Mouse (Mus musculus): ENCODE data around the gene Rad50.

Rad50 gene

DNA sequence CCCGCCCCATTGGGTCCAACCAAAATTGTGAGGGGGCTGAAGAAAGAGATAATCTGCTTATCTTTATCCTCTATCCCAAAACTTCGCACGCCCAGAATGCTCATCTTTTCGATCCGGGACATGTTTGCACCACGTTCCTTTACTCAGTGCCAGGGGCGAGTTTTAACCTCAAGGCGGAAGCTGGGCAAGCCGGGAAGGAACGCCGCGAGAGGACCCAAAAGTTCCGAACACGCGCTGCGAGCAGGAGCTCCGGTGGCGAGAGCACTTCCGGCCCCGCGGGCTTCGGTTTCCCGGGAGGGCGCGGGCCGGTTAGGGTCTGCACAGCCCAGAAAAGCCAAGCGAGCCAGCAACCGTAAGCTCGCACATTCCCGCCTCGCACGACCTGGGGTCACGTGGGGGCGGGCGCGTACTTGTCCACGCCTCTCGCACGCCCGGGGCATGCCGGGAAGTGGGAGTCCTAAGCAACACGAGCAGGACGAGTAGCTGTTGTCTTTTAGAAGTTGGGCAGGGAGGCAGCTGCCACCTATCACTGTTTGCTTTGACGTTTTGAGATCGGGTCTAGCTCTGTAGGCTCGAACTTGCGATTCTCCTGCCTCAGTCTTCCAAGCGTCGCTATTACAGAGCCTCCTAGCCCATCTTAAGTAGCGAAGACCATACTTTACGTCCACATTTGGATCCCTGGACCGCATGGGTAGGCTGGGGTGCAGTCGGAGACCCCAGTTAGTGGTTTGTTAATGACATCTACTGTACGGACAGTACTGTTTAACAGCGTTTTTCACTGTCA is at the start of gene Rad50:
Gene Rad50 (minus strand): TSS at position 386 of the 784 bp plus-strand sequence.
- in situ Hi-C loops (cut with MboI) = no loop called here

DNA sequence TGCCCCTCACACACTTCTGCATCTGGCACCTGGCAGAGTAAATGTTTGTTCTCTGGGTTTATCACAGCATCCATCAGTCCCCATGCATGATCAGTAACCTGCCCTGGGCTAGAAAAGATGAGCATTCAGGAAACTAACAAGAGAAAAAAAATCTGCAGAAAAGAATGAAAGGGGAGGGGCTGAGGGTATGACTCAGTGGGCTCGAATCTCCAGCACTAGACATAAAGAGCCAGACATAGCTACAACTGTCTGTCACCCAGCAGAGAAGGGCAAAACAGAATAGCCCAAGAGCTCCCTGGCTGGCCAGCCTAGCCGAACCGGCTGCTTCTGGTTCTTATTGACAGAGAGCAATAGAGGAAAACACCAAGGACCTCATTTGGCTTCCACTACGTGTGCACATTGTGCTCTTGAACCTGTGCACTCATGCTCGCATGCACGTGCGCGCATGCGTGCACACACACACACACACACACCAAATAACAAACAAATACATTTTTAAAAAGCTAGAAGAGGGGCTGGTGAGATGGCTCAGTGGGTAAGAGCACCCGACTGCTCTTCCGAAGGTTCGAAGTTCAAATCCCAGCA is 48.0 kb upstream of the Rad50 start:
- in situ Hi-C loops (cut with MboI) = no loop called here

DNA sequence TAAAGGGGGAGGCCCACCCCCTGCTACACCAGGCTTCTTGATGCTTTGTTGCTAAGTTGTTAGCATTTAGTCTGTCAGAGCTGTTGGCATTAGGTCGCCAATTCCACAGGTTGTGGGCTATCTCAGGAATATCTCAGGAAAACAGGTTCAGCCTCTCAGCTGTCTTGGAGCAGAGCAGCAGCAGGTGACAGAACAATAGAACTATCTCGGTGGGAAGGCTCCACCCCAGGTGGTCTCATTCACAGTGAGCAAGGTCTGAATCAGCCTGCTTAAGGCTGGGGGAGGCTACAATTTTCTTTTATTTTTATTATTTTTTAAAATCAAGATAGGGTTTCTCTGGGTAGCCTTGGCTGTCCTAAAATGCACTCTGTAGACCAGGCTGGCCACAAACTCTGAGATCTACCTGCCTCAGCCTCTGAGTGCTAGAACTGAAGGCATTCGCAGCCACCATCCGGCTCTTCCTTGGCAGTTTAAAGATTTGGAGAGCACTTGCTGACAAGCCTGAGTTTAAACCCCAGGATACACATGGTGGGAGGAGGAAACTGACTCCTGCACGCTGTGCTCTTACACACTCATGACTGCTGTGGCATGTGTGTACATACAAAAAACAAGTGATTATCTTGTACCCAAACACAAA is 42.7 kb upstream of the Rad50 start:
- in situ Hi-C loops (cut with MboI) = no loop called here

DNA sequence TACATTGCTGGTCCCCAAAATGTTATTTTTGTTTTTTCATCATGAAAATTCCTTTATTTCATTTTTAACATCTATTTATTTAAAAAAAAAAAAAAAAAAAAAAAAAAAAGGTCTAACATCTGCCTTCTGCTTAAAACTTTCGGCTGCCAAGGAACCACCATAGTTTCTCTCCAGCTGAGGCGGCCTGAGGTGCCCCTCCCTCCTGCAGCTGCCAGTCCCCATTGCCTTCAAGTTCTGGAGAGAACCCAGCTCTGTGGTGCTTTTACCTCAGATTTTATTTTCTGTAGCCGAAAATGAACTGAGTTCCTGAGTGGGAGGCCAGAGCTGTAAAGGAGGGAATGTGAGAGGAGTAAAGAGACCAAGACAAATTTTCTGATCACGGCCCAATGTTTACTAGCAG is 42.2 kb upstream of the Rad50 start:
- in situ Hi-C loops (cut with MboI) = no loop called here

DNA sequence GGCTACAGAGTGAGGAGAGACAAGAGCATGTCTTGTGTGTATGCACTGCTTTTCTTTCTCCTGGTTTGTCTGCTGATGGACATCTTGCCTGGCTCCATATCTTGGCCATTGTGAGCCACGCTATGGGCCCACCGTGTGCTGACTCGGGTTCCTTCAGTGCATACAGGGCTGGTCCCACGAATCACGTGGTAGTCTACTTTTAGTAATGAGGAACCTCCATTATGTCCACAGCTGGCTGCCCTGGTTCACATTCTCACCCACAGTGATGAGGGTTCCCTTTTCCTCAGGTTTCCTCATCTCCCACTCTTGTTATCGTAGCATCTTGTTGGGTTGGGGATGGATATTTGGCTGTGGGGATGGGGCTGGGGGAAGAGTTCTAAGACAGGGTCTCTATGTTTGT is 41.5 kb upstream of the Rad50 start:
- in situ Hi-C loops (cut with MboI) = no loop called here

DNA sequence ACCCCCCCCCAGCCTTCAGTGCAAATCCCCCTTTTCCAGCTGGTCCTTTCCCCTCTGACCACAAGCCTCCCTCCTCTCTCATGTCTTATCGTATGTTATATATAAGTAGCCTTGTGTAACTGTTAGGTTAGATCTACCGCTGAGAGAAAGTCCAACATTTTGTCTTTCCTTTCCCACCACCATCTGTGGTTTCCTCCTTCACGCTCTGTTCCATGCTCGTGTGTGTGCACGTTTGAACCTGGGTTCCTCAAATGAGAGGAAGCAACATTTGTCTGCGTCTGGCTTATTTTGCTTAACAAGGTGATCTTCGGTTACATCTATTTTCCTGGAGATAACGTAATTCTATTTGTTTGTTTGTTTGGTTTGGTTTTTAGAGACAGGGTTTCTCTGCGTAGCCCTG is 40.9 kb upstream of the Rad50 start:
- in situ Hi-C loops (cut with MboI) = no loop called here

DNA sequence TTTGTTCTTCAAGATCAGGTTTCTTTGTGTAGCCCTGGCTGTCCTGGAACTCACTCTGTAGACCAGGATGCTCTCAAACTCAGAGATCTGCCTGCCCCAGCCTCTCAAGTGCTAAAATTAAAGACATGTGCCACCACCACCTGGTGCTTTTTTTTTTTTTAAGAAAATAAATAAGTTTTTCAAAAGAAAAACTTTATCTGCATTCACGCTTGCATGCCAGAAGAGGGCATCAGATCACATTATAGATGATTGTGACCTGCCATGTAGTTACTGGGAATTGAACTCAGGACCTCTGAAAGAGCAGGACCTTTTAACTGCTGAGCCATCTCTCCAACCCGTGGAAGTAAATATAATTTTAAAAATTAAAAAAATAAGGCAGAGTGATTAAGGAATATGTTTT is 38.1 kb upstream of the Rad50 start:
- in situ Hi-C loops (cut with MboI) = no loop called here

DNA sequence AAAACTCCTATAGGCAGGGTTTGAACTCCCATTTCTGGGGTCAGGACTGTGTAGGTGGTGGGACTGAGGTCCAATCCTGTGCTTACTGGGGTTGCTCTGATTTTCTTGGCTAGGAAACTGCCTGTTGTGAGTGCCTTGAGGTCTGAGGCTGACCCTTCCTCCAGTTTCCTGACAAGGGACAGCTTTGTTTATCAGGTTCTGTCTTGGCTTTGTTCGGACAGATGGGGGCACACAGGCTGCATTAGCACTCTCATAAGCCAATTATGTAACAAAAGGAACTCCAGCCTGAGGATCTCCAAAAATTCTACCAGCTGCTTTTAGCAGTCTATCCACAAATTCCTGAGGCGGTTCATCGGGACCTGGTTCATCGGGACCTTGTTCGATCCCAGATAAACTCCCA is 35.2 kb upstream of the Rad50 start:
- in situ Hi-C loops (cut with MboI) = no loop called here

DNA sequence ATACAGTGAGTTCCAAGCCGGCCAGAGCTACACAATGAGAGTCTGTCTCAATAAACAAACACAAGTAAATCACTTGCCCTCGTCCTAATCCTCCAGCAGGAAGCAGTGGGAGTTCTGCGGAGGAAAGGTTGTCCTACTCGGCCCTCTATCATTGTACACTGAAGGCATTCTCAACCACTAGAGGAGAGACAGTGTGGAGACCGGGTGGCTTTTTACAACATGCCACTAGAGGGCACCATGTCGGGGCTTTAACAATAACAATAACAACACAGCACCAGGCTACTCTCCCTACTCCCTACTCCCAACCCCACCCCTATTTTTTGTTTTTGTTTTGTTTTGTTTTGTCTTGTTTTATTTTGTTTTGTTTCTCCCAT is 30.4 kb upstream of the Rad50 start:
- in situ Hi-C loops (cut with MboI) = no loop called here

DNA sequence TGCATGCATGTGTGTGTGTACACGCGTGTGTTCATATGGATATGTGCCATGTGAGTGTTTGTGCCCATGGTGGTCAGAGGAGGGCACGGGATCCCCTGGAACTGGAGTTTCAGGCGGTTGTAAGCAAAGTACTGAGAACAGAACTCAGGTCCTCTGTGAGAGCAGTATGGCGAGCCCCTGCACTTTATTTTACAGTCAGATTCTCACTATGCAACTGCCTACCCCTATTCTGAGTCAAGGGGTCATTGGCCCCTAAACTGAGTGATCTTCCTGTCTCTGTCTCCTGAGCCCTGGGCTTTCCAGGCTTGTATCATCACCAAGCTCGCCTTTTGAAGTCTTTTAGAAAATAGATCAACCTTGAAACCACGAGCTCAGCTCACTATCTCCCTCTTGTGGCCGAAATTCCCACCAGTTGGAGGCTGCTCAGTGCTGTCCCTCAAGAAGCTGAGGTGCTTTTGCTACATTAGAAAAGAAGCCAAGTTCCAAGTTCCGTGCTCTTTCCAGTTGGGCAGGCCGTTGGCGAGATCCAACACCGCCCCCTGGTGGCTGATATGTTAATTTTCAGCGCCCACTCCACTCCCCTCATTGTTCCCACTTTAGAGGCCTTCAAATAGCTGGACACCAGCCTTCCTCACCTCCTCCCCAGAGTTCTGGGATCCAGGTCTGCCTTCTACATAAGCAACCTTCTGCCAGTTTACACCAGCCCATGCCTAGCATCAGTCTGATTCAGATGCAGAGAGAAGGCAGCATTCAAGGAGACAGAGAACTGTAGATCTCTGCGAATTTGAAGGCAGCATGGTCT is 29.9 kb upstream of the Rad50 start:
- in situ Hi-C loops (cut with MboI) = no loop called here

DNA sequence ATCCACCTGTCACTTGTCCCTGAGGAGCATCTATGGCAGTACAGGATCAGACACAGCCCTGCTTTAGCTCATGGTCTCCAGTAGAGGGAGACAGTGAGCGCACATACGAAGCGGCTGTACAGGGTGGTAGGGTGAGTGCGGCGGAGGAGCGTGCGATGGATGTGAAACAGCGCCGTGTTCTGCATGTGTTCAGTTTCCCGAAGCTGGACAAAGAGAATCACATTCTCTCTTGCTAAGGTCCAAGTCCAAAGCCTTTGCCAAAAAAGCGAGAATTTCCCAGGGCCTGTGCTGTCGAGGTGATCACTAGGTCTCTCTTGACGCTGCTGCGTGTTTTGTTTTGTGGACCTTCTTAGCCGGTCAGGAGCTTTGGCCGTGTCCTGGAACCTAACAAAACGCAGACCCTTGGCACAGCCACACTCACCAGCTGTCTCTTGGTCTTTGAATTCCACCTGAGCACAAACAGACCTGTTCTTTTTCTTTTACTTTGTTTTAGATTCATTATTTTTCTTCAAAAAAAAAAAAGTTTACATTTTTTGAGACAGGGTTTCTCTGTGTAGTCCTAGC is 28.6 kb upstream of the Rad50 start:
- in situ Hi-C loops (cut with MboI) = no loop called here

DNA sequence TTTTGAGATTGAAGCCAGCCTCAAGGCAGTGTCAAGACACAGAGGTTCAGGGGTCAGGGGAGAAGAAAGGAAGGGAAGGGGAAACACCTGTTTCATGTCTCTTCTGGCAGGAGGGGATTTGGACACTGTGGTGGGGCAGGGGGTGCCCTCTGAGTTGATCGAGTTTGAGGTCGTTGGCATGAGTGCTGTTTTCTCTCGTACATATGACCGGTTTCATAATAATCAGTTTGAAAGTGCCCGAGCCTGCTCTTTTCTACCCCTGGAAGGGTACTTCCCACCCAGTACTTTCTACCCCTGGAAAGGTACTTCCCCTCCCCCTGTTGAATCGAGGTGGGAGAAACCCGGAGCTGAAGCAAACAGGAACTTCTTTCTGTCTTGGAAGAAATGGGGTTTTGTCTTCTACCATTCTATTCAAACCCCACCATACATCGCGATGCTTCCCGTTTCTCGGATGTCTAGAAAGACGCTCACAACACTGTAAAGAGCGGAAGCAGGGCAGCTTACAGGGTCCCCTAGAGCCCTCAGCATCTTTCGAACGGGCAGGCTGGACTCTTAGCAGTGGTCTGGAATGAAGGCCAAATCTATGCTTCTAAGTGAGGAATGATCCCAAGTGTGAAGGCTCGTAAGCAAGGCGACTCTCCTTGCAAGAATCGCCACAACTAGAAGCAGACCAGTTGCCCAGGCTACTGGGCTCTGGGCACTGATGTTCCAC is 28.0 kb upstream of the Rad50 start:
- in situ Hi-C loops (cut with MboI) = no loop called here

DNA sequence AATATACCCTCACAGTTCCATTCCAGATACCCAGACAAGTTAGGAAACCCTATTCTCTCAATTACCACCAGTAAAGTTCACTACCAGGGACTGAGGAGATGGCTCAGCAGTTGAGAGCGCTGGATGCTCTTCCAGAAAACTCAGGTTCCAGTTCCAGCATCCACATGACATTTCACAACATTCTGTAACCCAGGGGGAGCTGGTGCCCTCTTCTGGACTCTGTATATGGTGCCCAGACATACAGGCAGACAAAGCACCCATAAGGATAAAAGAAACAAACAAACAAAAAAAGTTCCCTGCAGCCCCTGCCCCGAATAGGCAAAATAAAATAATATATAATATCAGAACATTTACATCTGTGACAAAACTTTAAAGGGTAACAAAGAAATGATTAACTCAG is 27.3 kb upstream of the Rad50 start:
- in situ Hi-C loops (cut with MboI) = no loop called here

DNA sequence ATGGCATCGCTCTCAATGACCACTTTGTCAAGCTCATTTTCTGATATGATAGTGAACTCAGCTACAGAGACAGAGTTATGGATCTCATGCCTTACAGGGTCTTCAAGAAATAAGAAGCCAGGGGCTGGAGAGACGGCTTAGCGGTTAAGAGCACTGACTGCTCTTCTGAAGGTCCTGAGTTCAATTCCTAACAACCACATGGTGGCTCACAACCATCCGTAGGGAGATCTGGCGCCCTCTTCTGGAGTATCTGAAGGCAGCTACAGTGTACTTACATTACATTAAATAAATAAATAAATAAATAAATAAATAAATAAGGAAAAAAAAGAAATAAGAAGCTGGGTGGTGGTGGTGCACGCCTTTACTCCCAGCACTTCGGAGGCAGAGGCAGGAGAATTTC is 26.7 kb upstream of the Rad50 start:
- in situ Hi-C loops (cut with MboI) = no loop called here

DNA sequence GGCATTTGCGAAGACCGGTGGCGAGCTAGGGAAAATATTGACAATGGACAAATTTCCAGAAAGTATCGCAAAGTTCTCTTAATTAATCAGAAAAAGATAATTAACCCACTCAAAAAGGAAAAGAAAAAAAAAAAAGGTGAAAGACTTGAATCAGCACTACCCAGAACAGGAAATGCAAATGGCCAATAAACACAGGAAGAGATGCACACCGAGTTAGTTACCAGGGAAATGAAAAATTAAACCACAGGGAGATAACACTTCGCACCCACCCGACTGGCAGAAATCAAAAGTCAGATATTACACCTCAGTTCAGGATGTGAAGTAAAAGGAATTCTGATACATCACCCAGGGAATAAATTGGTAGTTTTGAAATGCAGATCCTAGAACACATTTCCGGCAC is 25.1 kb upstream of the Rad50 start:
- in situ Hi-C loops (cut with MboI) = no loop called here

DNA sequence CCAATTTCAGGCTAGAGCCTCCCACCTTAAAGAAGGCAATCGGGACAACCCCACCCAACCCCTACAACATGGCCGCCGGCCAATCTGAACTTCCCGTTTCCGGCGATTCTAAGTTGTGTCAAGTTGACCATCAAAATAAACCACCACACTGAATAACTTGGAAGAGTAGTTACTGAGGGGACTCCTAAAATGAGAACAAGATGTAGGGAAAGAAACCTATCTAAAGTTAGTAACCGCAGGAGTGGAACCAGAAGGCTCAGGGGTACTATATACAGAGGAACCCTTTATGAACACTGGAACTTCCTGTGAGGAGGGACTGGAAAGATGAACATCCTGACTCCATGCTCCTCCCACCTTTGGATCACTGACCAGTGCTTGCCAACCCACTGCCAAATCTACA is 24.3 kb upstream of the Rad50 start:
- in situ Hi-C loops (cut with MboI) = no loop called here

DNA sequence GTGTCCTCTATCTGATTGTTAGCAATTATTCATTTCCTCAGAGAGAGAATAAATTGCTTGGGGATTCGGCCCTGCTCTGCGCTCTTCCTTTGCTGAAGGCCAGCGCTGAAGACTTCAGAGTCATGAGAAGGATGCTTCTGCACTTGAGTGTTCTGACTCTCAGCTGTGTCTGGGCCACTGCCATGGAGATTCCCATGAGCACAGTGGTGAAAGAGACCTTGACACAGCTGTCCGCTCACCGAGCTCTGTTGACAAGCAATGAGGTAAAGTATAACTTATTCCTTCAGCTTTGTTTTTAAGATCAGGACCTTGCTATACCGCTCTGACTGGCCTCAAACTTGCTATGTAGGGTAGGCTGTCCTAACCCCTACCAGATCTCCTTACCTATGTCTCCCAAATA is 13.6 kb upstream of the Rad50 start, which contains the start of gene Il5:
Gene Il5 (plus strand): TSS at position 80 of the 400 bp plus-strand sequence.
- in situ Hi-C loops (cut with MboI) = no loop called here

DNA sequence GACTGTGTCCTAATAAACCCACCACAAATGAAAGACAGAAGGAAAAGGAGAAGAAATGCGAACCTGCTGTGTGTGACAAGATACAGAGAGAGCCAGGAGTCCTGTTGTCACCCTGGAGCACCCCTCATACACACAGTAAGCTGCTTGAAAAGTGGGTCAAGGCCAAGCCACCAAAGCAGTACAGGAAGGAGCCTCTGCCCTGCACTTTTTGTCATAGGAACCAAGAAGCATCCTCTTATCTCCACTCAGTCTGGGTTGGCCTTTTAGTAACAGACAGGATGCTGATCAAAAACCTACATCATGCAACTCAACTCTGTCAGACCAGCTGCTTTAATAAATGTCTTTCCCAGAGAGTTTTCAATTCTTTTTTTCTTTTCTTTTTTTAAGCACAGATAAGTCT is 12.6 kb upstream of the Rad50 start:
- in situ Hi-C loops (cut with MboI) = no loop called here

DNA sequence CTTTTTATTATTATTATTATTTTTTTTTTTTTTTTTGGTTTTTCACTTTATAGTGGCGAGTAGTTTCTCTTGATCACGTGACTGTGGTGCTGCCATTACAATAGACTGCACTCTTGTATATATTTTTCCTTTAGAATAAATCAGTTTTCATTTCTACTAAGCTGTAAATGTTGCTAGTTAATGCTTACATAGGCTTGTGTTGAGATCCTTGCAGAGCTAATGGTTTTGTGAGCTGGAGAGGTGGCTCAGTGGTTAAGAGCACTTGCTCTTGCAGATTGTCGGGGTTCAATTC is 545 bp upstream of the Rad50 start:
- in situ Hi-C loops (cut with MboI) = no loop called here

DNA sequence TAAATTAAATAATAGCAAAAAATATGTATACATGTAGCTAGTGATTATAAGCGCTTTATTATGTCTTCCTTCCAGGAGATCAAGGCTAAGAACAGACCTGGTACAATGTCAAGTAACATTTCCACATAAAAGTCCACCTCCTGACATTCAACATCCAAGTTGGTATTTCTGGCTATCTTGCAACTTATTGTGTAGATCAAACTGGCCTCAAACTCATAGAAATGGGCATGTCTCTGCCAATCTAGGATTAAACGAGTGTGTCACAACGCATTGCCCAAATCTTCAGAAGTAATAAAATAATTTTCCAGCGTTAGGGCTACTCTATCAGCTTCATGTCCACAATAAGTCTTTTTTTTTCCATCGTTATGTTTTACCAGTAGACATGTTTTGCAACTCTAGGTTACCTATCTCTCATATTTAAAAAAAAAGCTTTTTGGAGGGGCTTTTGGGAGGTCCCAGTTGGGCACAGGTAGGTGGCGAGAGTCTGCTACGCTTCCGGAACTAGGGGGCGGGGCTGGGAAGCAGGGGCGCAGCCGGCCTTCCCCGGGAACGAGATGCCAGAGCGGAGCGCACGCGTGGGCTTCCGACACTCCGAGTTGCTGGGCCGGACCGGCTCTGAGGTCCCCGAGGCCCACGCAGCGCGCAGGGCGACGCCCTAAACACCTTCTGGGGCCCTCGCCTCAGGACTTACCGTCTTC is 734 bp downstream of the Rad50 start:
- in situ Hi-C loops (cut with MboI) = no loop called here

DNA sequence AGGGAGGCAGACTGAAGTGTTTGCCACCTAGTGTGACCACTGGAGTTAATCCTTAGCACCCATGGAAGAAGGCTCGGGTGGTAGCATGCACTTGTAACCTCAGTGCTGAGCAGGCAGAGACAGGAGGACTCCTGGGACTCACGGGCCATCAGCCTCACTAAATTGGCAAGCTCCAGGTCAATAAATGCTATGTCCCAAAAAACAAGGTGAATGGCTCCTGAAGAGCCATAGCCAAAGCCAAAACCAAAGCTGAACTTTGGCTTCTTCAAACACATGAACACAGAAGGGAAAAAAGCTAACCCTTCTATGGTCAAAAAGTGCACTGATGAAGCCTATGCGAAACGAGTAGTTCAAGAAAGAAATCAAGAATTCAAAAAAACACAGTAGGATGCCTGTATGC is 7.8 kb downstream of the Rad50 start:
- in situ Hi-C loops (cut with MboI) = no loop called here

All from mature B cell (primary cell).